Mouse (Mus musculus) skeletal muscle tissue, adult 2 months (tissue): Measurements from ENCODE around the gene Pmpcb.

Source experiments
- DNase-seq: peaks from one replicate; pipeline ENCODE4 v3.0.0-alpha.2; 2012; ENCODE audit warnings: low read depth, low spot score

Pmpcb gene

GRCm38 (mm10) chr5:21732177-21732911 is 4.6 kb upstream of the Pmpcb start:
- DNase-seq = no peak

DNA sequence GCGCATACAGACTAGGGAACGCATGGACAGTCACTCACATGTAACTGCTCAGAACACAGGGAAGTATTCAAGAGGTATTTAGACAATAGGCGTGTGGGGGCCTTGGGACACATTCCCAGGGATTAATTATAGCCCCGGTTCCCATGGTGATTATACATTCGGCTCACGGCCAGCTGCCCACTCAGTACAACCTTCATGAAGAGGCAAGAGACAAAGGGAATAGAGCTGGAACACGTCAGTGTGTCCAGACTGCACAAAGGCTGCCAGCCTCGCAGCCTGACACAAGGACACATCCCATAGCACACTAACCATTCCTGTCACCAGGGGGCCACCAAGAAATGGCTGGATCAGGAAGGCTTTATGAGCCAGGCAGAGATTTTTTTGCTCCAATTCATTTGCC is 4.0 kb upstream of the Pmpcb start:
- DNase-seq = no peak

DNA sequence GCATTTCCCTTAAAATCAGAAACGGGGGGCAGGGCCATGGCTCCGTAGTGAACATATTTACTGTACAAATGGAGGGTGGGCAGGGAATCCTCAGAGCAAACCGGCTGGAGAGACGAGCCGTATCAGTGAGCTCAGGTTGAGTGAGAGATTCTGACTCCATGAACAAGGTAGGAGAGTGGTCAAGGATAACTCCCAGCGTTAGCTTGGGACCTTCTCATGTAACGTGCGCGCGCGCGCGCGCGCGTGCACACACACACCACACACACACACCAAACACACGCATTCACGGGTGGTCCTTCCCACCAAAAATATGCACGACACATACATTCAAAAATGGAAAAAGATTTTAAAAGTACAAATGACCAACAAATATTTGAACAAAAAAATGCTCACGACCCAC is 1.8 kb upstream of the Pmpcb start:
- DNase-seq = no peak

GRCm38 (mm10) chr5:21735584-21735983 is 1.4 kb upstream of the Pmpcb start:
- peak; percentile 45 for DNase-seq

GRCm38 (mm10) chr5:21736046-21736445 is 895 bp upstream of the Pmpcb start:
- DNase-seq = no peak

GRCm38 (mm10) chr5:21737620-21738019 is 679 bp downstream of the Pmpcb start:
- no peak for DNase-seq

GRCm38 (mm10) chr5:21739120-21739519 is 2.2 kb downstream of the Pmpcb start:
- no peak for DNase-seq

- DNase-seq = no peak
These were observed 2.9 kb downstream of the Pmpcb start for GRCm38 (mm10) chr5:21739881-21740280.

- no peak for DNase-seq
These were observed 6.7 kb downstream of the Pmpcb start for GRCm38 (mm10) chr5:21743606-21744005.

- no peak for DNase-seq
These were observed 7.7 kb downstream of the Pmpcb start for GRCm38 (mm10) chr5:21744651-21745050.

DNA sequence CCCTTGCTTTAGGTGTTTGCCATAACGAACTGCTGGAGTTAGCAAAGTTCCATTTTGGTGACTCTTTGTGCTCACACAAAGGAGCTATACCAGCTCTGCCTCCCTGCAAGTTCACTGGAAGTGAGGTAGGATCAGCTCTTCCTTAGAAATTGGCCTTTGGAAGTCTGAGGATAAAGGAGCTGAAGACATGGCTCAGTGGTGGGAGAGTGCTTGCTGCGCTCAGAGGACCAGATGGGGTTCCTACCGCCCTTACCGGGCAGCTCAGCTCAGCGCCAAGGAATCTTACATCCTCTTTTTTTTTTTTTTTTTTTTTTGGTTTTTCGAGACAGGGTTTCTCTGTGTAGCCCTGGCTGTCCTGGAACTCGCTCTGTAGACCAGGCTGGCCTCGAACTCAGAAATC is 9.0 kb downstream of the Pmpcb start:
- no peak for DNase-seq

DNA sequence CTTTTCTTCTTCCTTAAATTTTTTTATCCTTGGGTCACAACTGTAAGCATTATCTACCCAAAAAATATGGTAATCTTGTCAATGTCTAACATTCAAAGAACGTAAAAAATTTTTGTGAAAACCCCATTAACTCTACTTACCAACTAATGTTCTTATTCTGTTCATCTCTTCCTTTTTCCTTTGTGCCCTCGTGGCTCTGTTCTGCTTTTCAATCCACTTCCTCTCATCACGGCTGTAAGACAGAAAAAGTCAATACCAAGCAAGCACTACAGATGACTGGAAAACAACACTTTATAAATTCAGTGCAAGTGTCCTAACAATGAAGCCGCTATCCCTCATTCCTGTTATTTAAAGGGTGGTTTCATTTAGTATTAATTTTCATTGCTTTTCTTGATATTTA is 31.6 kb downstream of the Pmpcb start:
- DNase-seq = no peak

- DNase-seq = no peak
These were observed 32.9 kb downstream of the Pmpcb start for GRCm38 (mm10) chr5:21769841-21770240.

GRCm38 (mm10) chr5:21776491-21776890 is 39.5 kb downstream of the Pmpcb start:
- DNase-seq = no peak

DNA sequence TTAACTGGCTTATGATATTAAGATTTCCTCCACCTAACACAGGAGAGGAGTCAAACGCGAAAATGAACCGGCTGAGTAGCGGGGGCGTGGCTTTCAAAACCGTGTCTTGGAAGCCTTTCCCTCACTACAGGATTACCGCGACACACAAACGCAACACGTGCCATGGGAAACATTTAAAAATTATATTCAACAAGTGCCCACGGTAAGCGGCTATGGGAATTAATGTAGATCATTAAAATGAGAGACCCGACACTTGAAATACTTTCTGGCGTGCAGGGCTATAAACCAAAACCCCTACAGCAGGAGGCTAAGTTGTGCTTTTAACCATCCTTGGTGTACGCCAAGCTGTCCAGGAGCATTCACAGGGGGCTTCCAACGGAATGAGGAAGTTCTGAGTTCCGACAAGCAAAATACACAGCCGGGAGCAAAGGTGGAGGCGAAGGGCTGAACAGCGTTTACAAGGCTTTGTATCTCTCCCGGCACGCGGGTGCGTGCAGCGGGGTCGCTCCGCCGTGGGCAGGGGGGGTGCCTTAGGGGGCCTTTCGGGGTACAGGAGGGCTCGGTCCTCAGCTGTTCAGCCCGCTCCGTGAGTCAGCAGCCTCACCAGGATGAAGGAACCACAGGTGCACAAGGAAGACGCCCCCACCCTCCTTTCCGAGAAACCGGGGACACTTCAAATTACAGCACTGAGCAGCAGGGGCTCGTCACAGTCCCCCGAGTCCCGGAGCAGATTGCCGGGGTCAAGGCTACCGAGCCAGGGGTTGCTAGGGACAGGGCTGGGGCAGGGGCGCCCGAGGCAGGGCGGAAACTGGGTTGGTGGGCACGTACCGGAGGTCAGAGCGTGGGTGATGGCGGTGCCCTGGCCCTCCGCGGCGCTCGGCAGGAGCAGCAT is 47.5 kb downstream of the Pmpcb start:
- no peak for DNase-seq

GRCm38 (mm10) chr5:21785053-21785452 is 48.1 kb downstream of the Pmpcb start, which contains the start of the genes Dnajc2 and Psmc2:
Gene Dnajc2, minus strand, starts transcription at chr5:21785251.
Gene Psmc2, plus strand, starts transcription at chr5:21785283.
- peak; percentile 80 for DNase-seq

DNA sequence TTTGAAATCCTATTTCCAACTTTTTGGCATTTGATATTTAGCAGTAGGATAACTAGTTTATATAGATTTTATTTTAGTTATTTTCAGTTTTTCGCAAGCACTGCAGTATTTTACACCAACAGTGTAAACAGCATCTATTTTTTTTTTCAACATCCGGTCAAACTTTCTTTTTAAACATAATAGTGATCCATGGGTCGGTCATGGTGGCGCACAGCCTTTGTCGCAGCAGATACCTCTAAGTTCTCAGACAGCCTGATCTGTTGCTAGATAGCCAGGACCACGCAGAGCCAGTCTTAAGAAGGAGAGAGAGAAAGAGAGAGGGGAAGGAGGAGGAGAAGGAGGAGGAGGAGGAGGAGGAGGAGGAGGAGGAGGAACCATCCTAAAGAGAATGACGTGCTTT is 48.8 kb downstream of the Pmpcb start:
- no peak for DNase-seq

GRCm38 (mm10) chr5:21786258-21787185 is 49.6 kb downstream of the Pmpcb start:
- peak; percentile 89 for DNase-seq

- no peak for DNase-seq
These were observed 50.5 kb downstream of the Pmpcb start for GRCm38 (mm10) chr5:21787186-21788105.

- no peak for DNase-seq
These were observed 52.1 kb downstream of the Pmpcb start for GRCm38 (mm10) chr5:21789061-21789460.

DNA sequence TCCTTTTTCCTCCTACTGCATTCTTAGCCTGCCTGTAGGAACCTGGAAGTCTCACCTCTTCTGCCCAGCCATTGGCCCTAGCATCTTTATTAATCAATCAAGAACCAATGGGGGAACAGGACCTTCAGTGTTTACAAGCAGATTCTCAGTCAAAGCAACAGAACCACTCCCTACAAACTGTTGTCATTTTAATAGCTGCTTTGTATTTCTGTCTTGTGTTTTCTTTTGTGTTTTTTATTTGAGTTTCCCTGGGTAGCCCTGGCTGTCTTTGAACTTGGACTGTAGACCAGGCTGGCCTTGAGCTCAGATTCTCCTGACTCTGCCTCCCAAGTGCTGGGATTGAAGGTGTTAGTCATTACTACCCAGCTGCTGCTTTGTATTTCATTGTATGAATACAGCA is 55.2 kb downstream of the Pmpcb start:
- DNase-seq = no peak
